Mouse (Mus musculus): ENCODE results near the gene Unc13d.

The Unc13d gene

GRCm38 (mm10) chr11:116021328-116022220 is 56.2 kb downstream of the Unc13d start:
- WGBS = 42% methylated on average over 6 of the region's 6 CpGs

GRCm38 (mm10) chr11:116020519-116020922 is 57.2 kb downstream of the Unc13d start:
- WGBS = 20% methylated on average over 1 of the region's 1 CpGs

DNA sequence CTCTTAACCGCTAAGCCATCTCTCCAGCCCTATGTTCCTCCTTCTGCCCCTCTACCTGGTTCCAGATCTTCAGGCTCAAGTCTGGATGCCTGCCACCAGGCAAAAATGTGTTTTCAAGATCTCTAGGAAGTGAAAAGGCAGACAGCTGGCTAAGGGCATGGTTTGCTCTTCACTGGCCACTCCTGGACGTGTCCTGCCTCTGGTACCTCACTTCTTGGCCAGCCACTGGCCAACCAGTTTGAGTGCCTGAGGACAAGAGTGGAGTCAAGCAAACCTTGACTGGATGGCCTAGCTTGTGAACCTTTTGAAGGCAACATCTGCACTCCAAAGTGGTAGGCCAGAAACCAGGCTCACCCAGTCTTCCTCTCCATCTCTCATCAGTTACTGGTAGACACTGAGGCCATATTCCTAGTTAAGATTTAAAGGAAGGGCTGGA is 57.8 kb downstream of the Unc13d start:
- 85% methylated on average over 2 of the region's 2 CpGs for WGBS

DNA sequence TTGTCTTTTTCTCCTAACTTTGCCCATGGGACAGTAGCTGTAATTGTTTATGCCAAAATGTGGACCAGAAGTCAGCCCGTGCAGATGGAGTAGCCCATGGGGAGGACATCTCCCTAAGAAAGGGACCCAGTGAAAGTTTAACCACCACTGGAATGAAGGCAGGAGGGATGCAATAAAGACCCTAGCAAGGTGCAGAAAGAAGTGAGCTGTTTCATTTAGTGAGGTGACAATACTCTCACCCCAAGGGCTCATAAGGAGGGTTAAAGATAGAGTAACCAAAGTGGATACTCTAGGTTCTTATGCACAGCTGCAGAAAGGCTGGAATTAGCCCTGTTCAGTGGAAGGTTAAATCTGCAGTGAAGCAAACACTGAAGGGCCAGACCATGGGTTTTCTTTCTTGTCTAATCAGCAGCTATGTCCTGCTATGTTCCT is 58.4 kb downstream of the Unc13d start:
- 69% methylated on average over 1 of the region's 1 CpGs for WGBS

GRCm38 (mm10) chr11:116018867-116019266 is 58.9 kb downstream of the Unc13d start:
- 89% methylated on average over 4 of the region's 4 CpGs for WGBS

GRCm38 (mm10) chr11:116018106-116018505 is 59.7 kb downstream of the Unc13d start:
- 41% methylated on average over 6 of the region's 6 CpGs for WGBS

- WGBS = 80% methylated on average over 8 of the region's 8 CpGs
Observed at GRCm38 (mm10) chr11:116014821-116015220, 62.9 kb downstream of the Unc13d start.

GRCm38 (mm10) chr11:116012262-116012947 is 65.4 kb downstream of the Unc13d start, which contains the start of gene Galk1:
Gene Galk1, minus strand, starts transcription at chr11:116012719.
- WGBS = 1% methylated on average over 55 of the region's 55 CpGs
